Mouse (Mus musculus) layer of hippocampus, postnatal 14 days (tissue): ENCODE data around the gene Slc16a8. TPM values are rescaled to one million over a fixed set of nuclear protein-coding genes. Genes with fewer than 3 reads are reported as not detected.

Experiments used
- DNase-seq, 2 experiments: peaks; one replicate each; pipeline ENCODE4 v3.0.0; 2021 to 2022; ENCODE audit warnings: low spot score in 2 of 2, mixed read lengths in 1 of 2
- long read RNA-seq, 2 experiments: library from polyadenylated mRNA; stranded (forward); transcript quantifications; one replicate each; pipeline ENCODE4 v2.0.0; 2021
- total RNA-seq, 2 experiments: library from RNA; stranded (reverse); gene quantifications; 2 replicates each; pipeline ENCODE4 v1.2.3; 2021

Gene Slc16a8
- 1 to 10 TPM in 1 of 2 experiments, under 1 TPM in 1; 0.21 to 1.0 TPM for total RNA-seq
- long read RNA-seq, experiment 1, result 0 reads
- long read RNA-seq, experiment 2, partial matches to known transcripts, result 2 of 5 reads
- long read RNA-seq, experiment 2, other reads (novel, unspliced or antisense), result 3 of 5 reads

- no peak for DNase-seq
Measured at GRCm38 (mm10) chr15:79254661-79255060, at the start of gene Slc16a8. TSS of gene Slc16a8 (minus strand) at chr15:79254761.

GRCm38 (mm10) chr15:79303725-79304124 is 49.2 kb upstream of the Slc16a8 start:
- no peak for DNase-seq

- DNase-seq, result no peak
Measured at GRCm38 (mm10) chr15:79299563-79300155, 45.1 kb upstream of the Slc16a8 start.

GRCm38 (mm10) chr15:79298553-79298952 is 44.0 kb upstream of the Slc16a8 start:
- DNase-seq, result no peak

GRCm38 (mm10) chr15:79292779-79293178 is 38.2 kb upstream of the Slc16a8 start:
- DNase-seq, result no peak

GRCm38 (mm10) chr15:79290340-79290739 is 35.8 kb upstream of the Slc16a8 start:
- DNase-seq, result no peak

GRCm38 (mm10) chr15:79289441-79289840 is 34.9 kb upstream of the Slc16a8 start:
- DNase-seq, result no peak

- no peak for DNase-seq
Measured at GRCm38 (mm10) chr15:79288387-79288786, 33.8 kb upstream of the Slc16a8 start.

- DNase-seq, result no peak
Measured at GRCm38 (mm10) chr15:79287091-79287490, 32.5 kb upstream of the Slc16a8 start.

GRCm38 (mm10) chr15:79286141-79286540 is 31.6 kb upstream of the Slc16a8 start:
- no peak for DNase-seq

GRCm38 (mm10) chr15:79285399-79285798 is 30.8 kb upstream of the Slc16a8 start, which contains the start of gene Baiap2l2:
TSS of gene Baiap2l2 (minus strand) at chr15:79285537.
- no peak for DNase-seq

GRCm38 (mm10) chr15:79283371-79283770 is 28.8 kb upstream of the Slc16a8 start:
- DNase-seq, result no peak

GRCm38 (mm10) chr15:79282434-79282833 is 27.9 kb upstream of the Slc16a8 start:
- DNase-seq, result no peak

GRCm38 (mm10) chr15:79281389-79281788 is 26.8 kb upstream of the Slc16a8 start:
- DNase-seq, result no peak

- DNase-seq, result no peak
Measured at GRCm38 (mm10) chr15:79280850-79281249, 26.3 kb upstream of the Slc16a8 start.

GRCm38 (mm10) chr15:79280209-79280608 is 25.6 kb upstream of the Slc16a8 start:
- DNase-seq, result no peak

GRCm38 (mm10) chr15:79277728-79278127 is 23.2 kb upstream of the Slc16a8 start:
- DNase-seq, result no peak

- no peak for DNase-seq
Measured at GRCm38 (mm10) chr15:79273020-79273419, 18.5 kb upstream of the Slc16a8 start.

- peak; percentile 28 to 41 for DNase-seq
Measured at GRCm38 (mm10) chr15:79271124-79271746, 16.7 kb upstream of the Slc16a8 start.

- DNase-seq, result peak; percentile 29 to 36
Measured at GRCm38 (mm10) chr15:79270317-79271123, 16.0 kb upstream of the Slc16a8 start.

GRCm38 (mm10) chr15:79268521-79268920 is 14.0 kb upstream of the Slc16a8 start:
- no peak for DNase-seq

GRCm38 (mm10) chr15:79265384-79265783 is 10.8 kb upstream of the Slc16a8 start:
- DNase-seq, result no peak
